Mouse (Mus musculus) hematopoietic stem cell, adult 5-6 weeks (primary cell): ENCODE results near the gene Itgal. TPM values are rescaled to one million over a fixed set of nuclear protein-coding genes. Genes with fewer than 3 reads are reported as not detected.
"Not testable (repeated sequence)": the region's sequence is repeated elsewhere in the genome, so short reads cannot be mapped to it uniquely, and the experiment has no call there.

Source experiments
- ATAC-seq, 2 experiments: fragments of 125-278 bp in 1 of 2; replicated peaks in 1 of 2; 2 replicates each; pipeline ENCODE4 v1.8.0; 2016 to 2017; ENCODE audit warnings: inconsistent platforms in 2 of 2, mild to moderate bottlenecking in 2 of 2, moderate number of reproducible peaks in 2 of 2, low read depth in 1 of 2, moderate TSS enrichment in 1 of 2; ENCODE audit not compliant: low FRiP score in 2 of 2, poor library complexity in 2 of 2, severe bottlenecking in 2 of 2, insufficient read depth in 1 of 2, low TSS enrichment in 1 of 2
- total RNA-seq: library from RNA; stranded (forward); fragments of 172-1452, 232-1000 nt; gene quantifications from 2 replicates; pipeline ENCODE4 v1.2.3, GENCODE M21; 2017

The Itgal gene
- total RNA-seq: 13.7 and 23.1 TPM in 2 replicates

- ATAC-seq: peak; percentile 95 to 97
These were observed at the start of gene Itgal for GRCm38 (mm10) chr7:127296098-127296497. Gene Itgal (plus strand): TSS chr7:127296260.

DNA sequence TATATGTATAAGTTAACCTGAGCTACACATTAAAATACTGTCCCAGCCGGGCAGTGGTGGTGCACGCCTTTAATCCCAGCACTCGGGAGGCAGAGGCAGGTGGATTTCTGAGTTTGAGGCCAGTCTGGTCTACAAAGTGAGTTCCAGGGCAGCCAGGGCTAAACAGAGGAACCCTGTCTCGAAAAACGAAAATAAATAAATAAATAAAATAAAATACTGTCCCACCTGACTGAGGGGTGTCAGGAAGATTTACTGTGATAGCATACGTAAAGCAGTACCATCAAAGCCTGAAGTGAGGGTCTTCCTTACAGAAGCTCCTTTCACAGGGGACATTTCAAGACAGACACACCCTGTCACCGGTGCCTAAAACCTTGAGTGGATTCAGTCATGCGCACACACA, 45.5 kb upstream of the Itgal start:
- not testable (repeated sequence) for ATAC-seq

DNA sequence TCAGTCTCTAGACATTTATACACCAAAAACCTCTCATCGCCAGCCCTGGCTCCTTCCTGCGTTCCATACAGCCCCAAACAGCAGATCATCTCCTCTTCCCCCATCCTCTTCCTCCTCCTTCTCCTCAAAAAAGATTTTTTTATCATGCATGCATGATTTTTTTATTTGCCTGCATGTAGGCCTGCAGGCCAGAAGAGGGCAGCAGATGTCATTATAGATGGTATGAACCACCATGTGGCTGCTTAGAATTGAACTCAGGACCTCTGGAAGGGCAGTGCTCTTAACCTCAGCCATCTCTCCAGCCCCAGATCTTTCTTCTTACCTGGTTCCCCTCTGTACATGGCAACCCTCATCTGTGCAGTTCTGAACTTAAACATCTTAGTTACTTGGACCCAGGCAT, 43.6 kb upstream of the Itgal start:
- no peak for ATAC-seq

DNA sequence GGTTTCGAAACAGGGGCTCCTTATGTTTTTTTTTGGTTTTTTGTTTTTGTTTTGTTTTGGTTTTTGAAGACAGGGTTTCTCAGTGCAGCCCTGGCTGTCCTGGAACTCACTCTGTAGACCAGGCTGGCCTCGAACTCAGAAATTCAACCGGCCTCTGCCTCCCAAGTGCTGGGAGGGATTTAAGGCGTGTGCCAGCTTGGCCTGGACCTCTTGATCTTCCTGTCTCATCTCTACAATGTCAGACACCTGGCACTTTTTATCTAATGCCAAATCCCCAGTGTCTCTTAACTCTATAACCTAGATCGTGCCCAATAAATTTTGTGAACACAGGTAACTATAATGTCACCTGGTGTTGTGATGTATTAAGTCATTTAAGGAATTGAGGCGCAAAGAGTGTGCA, 42.7 kb upstream of the Itgal start:
- no peak for ATAC-seq

DNA sequence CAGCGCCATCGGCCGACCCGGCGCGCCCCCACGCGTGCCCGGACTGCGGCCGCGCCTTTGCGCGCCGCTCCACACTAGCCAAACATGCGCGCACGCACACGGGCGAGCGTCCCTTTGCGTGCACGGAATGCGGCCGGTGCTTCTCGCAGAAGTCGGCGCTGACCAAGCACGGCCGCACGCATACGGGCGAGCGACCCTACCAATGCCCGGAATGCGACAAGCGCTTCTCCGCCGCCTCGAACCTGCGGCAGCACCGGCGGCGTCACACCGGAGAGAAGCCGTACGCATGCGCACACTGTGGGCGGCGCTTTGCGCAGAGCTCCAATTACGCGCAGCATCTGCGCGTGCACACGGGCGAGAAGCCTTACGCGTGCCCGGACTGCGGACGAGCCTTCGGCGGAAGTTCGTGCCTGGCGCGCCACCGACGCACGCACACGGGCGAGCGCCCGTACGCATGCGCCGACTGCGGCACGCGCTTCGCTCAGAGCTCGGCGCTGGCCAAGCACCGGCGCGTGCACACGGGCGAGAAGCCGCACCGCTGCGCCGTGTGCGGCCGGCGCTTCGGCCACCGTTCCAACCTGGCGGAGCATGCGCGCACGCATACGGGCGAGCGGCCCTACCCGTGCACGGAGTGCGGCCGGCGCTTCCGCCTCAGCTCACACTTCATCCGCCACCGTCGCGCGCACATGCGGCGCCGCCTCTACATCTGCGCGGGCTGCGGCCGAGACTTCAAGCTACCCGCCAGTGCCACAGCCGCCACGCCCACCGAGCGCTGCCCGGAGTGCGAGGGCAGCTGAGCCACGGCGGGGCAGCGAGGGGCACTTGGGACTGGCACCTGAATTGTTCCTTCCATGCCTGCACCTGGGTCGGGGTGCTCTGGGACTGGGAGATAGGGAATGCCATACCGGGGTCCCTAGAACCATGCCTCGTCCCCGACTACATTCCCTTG, 42.0 kb upstream of the Itgal start:
- peak; percentile 70 to 79 for ATAC-seq

DNA sequence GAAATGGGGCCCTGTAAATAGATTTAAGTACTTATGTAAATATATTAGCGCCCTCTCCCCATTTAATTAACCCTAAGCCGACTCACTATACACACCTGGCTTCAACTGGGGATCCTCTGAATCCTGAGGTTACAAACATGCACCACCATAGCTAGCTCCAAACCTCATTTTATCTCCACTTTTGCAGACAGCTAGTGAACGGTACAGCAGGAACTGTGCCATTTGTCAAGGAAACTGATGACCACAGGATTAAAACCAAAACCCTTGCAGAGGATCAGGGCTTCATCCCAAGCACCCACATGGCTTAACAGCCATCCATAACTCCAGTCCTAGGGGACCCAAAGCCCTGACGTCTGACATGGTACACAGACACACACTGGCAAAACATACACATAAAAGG, 41.1 kb upstream of the Itgal start:
- ATAC-seq: no peak

DNA sequence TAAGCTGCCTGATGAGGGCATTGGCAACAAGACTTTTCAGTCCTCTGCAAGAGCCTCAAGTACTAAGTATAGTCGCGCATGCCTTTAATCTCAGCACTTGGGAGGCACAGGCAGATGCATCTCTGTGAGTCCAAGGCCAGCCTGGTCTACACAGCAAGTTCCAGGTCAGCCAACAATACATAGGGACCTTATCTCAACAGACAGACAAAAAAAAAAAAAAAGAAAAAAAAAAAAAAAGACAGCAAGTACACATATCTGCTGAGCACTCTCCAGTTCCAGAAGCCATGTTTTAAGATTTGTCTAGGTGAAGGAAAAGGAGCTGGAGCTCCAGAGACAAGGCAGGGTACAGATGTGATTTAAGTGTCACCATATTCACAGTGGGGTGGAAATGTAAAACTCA, 40.1 kb upstream of the Itgal start:
- ATAC-seq: no peak

GRCm38 (mm10) chr7:127256518-127256917, 39.5 kb upstream of the Itgal start:
- no peak for ATAC-seq

DNA sequence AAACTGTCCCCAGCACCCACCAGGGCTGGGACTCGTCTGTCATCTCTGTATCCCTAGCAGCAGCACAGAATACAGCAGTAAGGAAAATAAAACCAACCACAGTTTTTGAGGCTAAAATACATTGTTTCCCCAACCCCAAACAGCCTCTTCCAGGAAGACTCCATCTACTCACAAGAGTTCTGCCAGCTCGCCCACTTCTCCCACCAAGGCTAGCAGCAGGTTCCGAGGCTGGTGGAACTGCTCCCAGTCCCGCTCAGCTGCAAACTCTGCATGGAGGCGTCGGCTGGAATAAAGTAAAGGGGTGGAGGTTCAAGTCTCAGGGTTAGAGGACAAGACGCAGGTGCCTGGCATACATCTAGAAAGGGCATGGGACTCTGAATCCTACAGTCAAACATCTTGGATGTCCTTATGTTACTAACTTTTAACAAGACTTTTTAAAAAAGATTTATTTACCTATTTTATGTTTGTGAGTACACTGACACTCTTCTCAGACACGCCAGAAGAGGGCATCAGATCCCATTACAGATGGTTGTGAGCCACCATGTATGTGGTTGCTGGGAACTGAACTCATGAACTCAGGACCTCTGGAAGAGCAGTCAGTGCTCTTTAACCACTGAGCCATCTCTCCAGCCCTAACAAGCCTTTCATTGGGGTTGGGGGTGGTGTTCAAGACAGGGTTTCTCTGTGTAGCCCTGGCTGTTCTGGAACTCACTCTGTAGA, 36.7 kb upstream of the Itgal start:
- no peak for ATAC-seq

GRCm38 (mm10) chr7:127260309-127261111, 35.5 kb upstream of the Itgal start, which contains the start of gene Dctpp1:
Gene Dctpp1 (minus strand): TSS chr7:127260709.
- peak; percentile 96 to 97 for ATAC-seq

DNA sequence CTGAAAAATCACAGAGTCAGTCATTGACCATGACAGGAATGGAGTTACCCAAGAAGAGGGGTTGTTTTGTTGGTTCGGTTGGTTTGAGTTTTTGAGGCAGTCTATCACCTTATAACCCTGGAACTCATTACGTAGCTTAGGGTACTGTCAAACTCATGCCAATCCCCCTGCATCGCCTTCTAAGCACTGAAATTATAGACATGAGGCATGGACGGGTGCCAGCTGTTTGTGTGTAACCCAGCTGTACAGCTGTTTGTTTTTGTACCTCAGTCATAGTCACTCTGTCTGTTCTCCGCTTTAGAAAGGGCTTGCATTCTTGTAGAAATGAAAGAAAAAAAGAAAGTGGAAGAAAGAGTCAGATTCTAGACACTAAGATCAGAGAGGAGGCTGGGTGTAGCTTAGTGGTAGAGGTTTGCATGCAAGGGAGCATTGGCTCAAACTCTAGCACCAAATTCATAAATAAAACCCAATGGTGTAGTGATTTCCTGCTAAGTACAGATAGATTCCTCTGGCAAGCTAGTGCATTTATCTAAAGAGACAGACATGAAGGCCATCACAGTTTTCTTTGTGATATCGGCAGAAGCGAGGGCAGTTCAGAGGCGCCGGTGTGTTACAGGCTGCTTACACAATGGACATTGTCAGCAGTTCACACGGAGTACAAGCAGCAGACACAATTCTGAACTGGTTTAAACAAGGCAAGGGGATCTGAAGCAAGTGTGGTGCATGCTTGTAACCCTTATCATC, 33.7 kb upstream of the Itgal start:
- ATAC-seq: no peak

DNA sequence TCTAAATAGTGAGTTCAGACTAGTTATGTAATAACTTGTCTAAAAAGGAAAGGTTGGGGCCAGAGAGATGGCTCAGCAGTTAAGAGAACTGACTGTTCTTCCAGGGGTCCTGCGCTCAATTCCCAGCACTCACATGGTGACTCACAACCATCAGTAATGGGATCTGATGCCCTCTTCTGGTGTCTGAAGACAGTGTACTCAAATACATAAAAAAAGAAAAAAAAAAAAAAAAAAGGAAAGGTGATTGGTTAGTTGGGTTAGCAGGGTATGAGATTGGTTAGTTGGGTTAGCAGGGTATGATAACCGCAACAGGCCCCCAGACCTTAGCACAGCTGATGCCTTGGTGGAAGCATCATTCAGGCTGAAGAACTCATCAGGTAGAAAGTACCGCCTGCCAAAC, 32.5 kb upstream of the Itgal start:
- ATAC-seq: no peak

DNA sequence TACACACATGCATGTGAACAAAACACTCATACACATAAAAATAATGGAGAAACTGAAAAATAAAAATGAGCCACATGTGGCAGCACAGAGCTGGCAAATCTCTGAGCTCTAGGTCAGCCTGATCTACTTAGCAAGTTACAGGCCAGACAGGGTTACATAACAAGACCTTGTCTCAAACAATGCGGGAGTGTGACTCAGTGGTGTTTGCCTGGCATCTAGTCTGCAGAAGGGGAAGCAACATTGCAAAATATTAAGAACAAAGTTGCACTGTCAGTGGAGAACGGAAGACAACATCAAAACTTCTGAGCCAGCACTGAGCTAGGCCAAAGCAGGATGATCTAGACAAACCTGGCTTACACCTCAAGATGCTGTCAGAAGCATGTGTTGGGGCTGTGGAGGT, 25.8 kb upstream of the Itgal start:
- ATAC-seq: peak in 1 of 2 experiments; percentile 32; a peak in 1 of 4 replicates

DNA sequence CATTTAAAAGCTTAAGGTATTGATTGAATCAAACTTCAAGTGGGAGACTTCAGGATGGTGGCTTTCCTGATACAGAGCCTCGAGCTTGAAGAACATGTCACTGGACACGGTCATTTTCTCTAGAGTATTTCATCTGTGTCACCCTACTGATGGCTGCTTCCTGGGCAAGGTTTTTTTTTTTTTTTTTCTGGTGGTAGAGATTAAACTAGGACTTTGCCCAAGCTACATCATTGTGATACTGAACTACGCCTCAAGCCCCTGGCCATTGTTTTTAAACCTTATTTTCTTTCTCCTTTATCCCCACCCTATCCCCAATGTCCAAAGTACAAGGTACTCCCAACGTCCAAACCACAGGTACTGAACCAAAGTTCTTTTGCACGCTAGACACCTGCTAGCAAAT, 25.4 kb upstream of the Itgal start:
- ATAC-seq: no peak

DNA sequence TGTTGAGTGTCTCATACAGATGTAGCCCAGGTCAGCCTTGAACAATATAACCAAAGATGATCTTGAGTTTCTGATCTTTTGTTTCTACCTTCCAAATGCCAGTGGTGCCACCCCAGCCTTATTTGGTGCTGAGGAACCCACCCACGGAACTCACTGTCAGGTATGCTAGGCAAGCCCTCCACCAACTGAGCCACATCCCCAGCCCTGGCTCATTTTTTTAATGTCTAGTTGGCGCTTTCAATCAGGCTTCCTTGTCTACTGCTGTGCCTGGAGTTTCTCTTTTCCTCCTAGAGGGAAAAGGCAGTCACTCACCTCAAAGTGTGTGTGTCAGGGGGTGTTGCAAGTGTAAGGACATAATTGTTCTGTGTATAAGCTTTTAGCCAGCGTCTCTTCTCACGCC, 25.0 kb upstream of the Itgal start:
- ATAC-seq: no peak

DNA sequence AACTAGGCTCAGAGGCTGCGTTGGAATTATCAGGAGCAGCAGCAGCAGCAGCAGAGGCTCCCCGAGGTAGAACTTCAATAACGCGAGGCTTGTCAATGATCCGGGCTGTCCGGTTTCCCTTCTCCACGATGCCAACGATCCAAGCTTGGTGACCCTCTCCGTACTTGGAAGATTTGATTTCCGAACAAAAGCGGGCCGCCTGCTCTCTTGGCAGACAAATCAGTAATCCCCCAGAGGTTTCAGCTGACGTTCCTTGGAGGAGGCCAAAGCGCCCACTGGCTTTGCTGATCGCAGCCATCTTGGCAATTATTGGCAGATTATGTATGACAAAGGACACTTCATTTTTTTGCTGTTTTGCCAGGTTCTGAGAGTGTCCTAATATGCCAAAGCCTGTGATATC, 23.5 kb upstream of the Itgal start:
- ATAC-seq: no peak
